Mouse (Mus musculus): ENCODE measurements around the gene Smg5.

GRCm38 (mm10) chr3:88328956-88329355, 7.1 kb upstream of the Smg5 start:
- no peak for TF ChIP-seq POLR2A (IDR thresholded peaks at IDR 0.05; ENCODE audit: borderline replicate concordance, insufficient read depth, low read length)
- no peak for TF ChIP-seq CTCF (IDR thresholded peaks at IDR 0.05; ENCODE audit: borderline replicate concordance, insufficient read depth, low read depth, low read length)

All from cerebellum, adult 2 months (tissue).